ENCODE assay signal across 30 mouse cellular contexts in the genomic region with DNA sequence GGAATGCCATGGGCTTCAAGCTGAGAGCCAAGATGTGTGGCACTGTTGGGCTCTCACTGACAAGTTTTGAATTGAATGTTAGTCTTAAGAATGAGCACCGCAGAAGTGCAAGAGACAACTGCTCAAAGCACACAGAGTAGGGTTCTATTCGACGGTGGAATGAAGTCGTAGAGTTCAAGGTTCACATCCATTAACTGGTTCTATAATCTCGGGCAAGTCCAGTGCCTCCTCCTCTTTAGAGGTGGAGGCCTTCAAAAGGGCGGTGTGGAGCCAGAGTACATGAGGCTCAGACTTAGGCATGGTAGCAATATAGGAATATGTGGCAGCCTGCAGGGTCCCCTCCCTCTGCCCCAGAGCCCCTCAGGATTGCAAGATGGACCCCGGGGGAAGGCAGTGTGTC. TPM values are rescaled to one million over a fixed set of nuclear protein-coding genes. Genes with fewer than 3 reads are reported as not detected.
"Had no signal": no experiment of that assay in that cellular context is flagged by ENCODE, and none has a peak within 500 bp of the region (broad histone marks: within the 10 kb centered on the region; RNA-seq: fewer than 3 reads in every experiment).

No protein-coding gene starts in this region.

- H3K27ac ChIP-seq: embryonic facial prominence, embryonic 10.5 days; embryonic facial prominence, embryonic 12.5 days; embryonic facial prominence, embryonic 13.5 days; embryonic facial prominence, embryonic 15.5 days; forebrain, embryonic 10.5 days; forebrain, embryonic 12.5 days; forebrain, embryonic 13.5 days; forebrain, embryonic 15.5 days; gastrocnemius, adult 2 months; heart, adult 2 months had no signal

- H3K9ac ChIP-seq: embryonic facial prominence, embryonic 12.5 days; embryonic facial prominence, embryonic 13.5 days; embryonic facial prominence, embryonic 15.5 days; forebrain, embryonic 12.5 days; forebrain, embryonic 13.5 days; forebrain, embryonic 15.5 days; forebrain, postnatal 0 days had no signal

- DNase-seq: cerebellum, adult 2 months; cerebellum, adult 8-10 months; cerebellum, adult 9-10 months; cerebellum, adult 9-11 months; cerebellum, postnatal 10 days; cerebellum, postnatal 14 days; cerebellum, postnatal 25 days; cerebellum, postnatal 36 days; embryo, embryonic 11 days; forebrain, postnatal 0 days; gastrocnemius, adult 2 months; gastrocnemius, postnatal 10 days; gastrocnemius, postnatal 14 days; gastrocnemius, postnatal 25 days; gastrocnemius, postnatal 36 days; heart, adult 11 months; heart, adult 18-20 months; heart, adult 2 months had no signal

- H3K4me2 ChIP-seq: embryonic facial prominence, embryonic 12.5 days; embryonic facial prominence, embryonic 13.5 days; embryonic facial prominence, embryonic 15.5 days; forebrain, embryonic 12.5 days; forebrain, embryonic 13.5 days; forebrain, embryonic 15.5 days had no signal

- H3K9me3 ChIP-seq: embryonic facial prominence, embryonic 10.5 days; embryonic facial prominence, embryonic 12.5 days; embryonic facial prominence, embryonic 13.5 days; embryonic facial prominence, embryonic 15.5 days; forebrain, embryonic 10.5 days; forebrain, embryonic 12.5 days; forebrain, embryonic 13.5 days; forebrain, embryonic 15.5 days had no signal

- H3K27me3 ChIP-seq: embryonic facial prominence, embryonic 12.5 days; embryonic facial prominence, embryonic 15.5 days; forebrain, embryonic 12.5 days; forebrain, embryonic 13.5 days; forebrain, embryonic 15.5 days had no signal

- H3K36me3 ChIP-seq: embryonic facial prominence, embryonic 10.5 days; embryonic facial prominence, embryonic 12.5 days; embryonic facial prominence, embryonic 13.5 days; embryonic facial prominence, embryonic 15.5 days; forebrain, embryonic 10.5 days; forebrain, embryonic 12.5 days; forebrain, embryonic 15.5 days had no signal

- ATAC-seq: forebrain, embryonic 13.5 days; forebrain, embryonic 14.5 days; forebrain, embryonic 15.5 days; forebrain, embryonic 16.5 days had no signal

- H3K4me3 ChIP-seq: embryonic facial prominence, embryonic 10.5 days; embryonic facial prominence, embryonic 12.5 days; embryonic facial prominence, embryonic 13.5 days; embryonic facial prominence, embryonic 15.5 days; erythroblast, embryonic 14.5 days; forebrain, embryonic 10.5 days; forebrain, embryonic 12.5 days; forebrain, embryonic 13.5 days; forebrain, embryonic 15.5 days; gastrocnemius, adult 2 months; heart, adult 2 months had no signal

RNA-seq across cellular contexts. Expression of gene Gm45623, which starts 43.8 kb away (rescaled TPM):
- polyA plus RNA-seq: erythroblast, embryonic 14.5 days; forebrain, embryonic 10.5 days; forebrain, embryonic 11.5 days; heart, adult 2 months had no signal
